Mouse (Mus musculus) limb, embryonic 10.5 days (tissue): ENCODE measurements around the gene Wwc2. TPM values are rescaled to one million over a fixed set of nuclear protein-coding genes. Genes with fewer than 3 reads are reported as not detected.

Source experiments
- DNase-seq: peaks from one replicate; pipeline ENCODE4 v3.0.0-alpha.2; 2017; ENCODE audit warnings: low spot score
- H3K27ac ChIP-seq: fragments of 300-500 bp; sonication (generic); 2 replicates; pipeline ENCODE4 v1.5.1; 2016; ENCODE audit warnings: mild to moderate bottlenecking
- H3K27me3 ChIP-seq: fragments of 300-500 bp; sonication (generic); 2 replicates; pipeline ENCODE4 v1.6.1; 2016; ENCODE audit warnings: low read depth, mild to moderate bottlenecking; ENCODE audit not compliant: poor library complexity, severe bottlenecking
- H3K36me3 ChIP-seq: fragments of 300-500 bp; sonication (generic); 2 replicates; pipeline ENCODE4 v1.6.1; 2016; ENCODE audit warnings: mild to moderate bottlenecking, moderate library complexity
- H3K4me1 ChIP-seq: fragments of 300-500 bp; sonication (generic); 2 replicates; pipeline ENCODE4 v1.6.1; 2016
- H3K4me3 ChIP-seq: fragments of 300-500 bp; sonication (generic); 2 replicates; pipeline ENCODE4 v1.5.1; 2016; ENCODE audit warnings: mild to moderate bottlenecking, moderate library complexity
- H3K9me3 ChIP-seq: fragments of 300-500 bp; sonication (generic); replicated peaks from 2 replicates; pipeline ENCODE4 v1.6.1; 2016; ENCODE audit warnings: mild to moderate bottlenecking
- WGBS: fragments of 180-500 bp; shearing (Covaris S2); methylation state at CpG from one replicate; pipeline ENCODE4 v1.1.7; 2016; 5-methylcytosine and 5-hydroxymethylcytosine counted together
- polyA plus RNA-seq: library from polyadenylated mRNA; unstranded; fragments of >200 nt; fragmentation: Nextera tagmentation; extraction: Ambion mirVana; gene quantifications from 2 replicates; pipeline ENCODE4 v1.2.1, GENCODE M21; 2016

Gene Wwc2
- polyA plus RNA-seq, 1 experiment from 2014 or later: 11.7 TPM

DNA sequence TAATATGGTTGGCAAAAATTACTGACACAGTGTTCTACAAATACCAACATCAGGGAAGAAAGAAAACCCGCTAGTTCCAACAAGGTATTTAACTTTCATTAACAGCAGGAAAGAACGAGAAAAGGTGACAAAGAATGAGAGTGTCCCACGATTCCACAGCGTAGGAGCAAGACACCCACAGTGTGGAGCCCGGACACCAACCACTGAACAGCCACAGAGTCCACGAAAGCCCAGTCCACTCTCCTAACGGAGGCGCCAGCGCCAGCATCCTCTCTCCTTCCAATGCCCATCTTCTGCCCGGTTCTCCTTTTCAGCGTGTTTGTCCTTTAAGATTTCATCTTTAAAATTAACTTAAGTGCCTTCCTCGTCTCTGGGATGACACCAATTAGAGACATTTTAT lies 61.1 kb downstream of the Wwc2 start:
- H3K27me3 ChIP-seq: no peaks in the 10 kb centered on the region
- H3K4me1 ChIP-seq: peaks cover 25% of the 10 kb centered on the region
- 93% methylated on average over 12 of the region's 12 CpGs for WGBS
- H3K36me3 ChIP-seq: no peaks in the 10 kb centered on the region
- H3K9me3 ChIP-seq: no peaks in the 10 kb centered on the region
- no peak for DNase-seq
- no peak overlapping the region for H3K27ac ChIP-seq
- H3K4me3 ChIP-seq: no peak overlapping the region

- no peak for DNase-seq
- no peak overlapping the region for H3K27ac ChIP-seq
- H3K4me1 ChIP-seq: peaks cover 17% of the 10 kb centered on the region
- H3K9me3 ChIP-seq: no peaks in the 10 kb centered on the region
- no peaks in the 10 kb centered on the region for H3K36me3 ChIP-seq
- H3K27me3 ChIP-seq: no peaks in the 10 kb centered on the region
- WGBS: 85% methylated on average over 12 of the region's 12 CpGs
- no peak overlapping the region for H3K4me3 ChIP-seq
Observed at GRCm38 (mm10) chr8:47928604-47929185, 62.0 kb downstream of the Wwc2 start.

- Histone ChIP-seq H3K4me1 (peaks cover 7% of the 10 kb centered on the region), H3K27ac (no peak overlapping the region), H3K4me3 (no peak overlapping the region), H3K36me3 (peaks cover 8% of the 10 kb centered on the region), H3K27me3 (no peaks in the 10 kb centered on the region), H3K9me3 (no peaks in the 10 kb centered on the region)
- WGBS: 83% methylated on average over 6 of the region's 6 CpGs
- DNase-seq: no peak
Observed at GRCm38 (mm10) chr8:47924921-47925320, 65.8 kb downstream of the Wwc2 start.

GRCm38 (mm10) chr8:47922816-47923215 lies 67.9 kb downstream of the Wwc2 start:
- H3K27me3 ChIP-seq: no peaks in the 10 kb centered on the region
- no peak overlapping the region for H3K27ac ChIP-seq
- no peaks in the 10 kb centered on the region for H3K9me3 ChIP-seq
- H3K36me3 ChIP-seq: peaks cover 18% of the 10 kb centered on the region
- DNase-seq: no peak
- H3K4me1 ChIP-seq: peaks cover 7% of the 10 kb centered on the region
- 69% methylated on average over 10 of the region's 10 CpGs for WGBS
- no peak overlapping the region for H3K4me3 ChIP-seq

GRCm38 (mm10) chr8:47922011-47922410 lies 68.7 kb downstream of the Wwc2 start:
- H3K27me3 ChIP-seq: no peaks in the 10 kb centered on the region
- DNase-seq: no peak
- no peak overlapping the region for H3K4me3 ChIP-seq
- peaks cover 18% of the 10 kb centered on the region for H3K36me3 ChIP-seq
- WGBS: 66% methylated on average over 4 of the region's 4 CpGs
- H3K9me3 ChIP-seq: no peaks in the 10 kb centered on the region
- H3K4me1 ChIP-seq: peaks cover 7% of the 10 kb centered on the region
- H3K27ac ChIP-seq: no peak overlapping the region

GRCm38 (mm10) chr8:47920575-47921144 lies 70.1 kb downstream of the Wwc2 start:
- no peak overlapping the region for H3K4me3 ChIP-seq
- DNase-seq: no peak
- H3K27ac ChIP-seq: no peak overlapping the region
- peaks cover 18% of the 10 kb centered on the region for H3K36me3 ChIP-seq
- H3K4me1 ChIP-seq: peaks cover 7% of the 10 kb centered on the region
- H3K9me3 ChIP-seq: no peaks in the 10 kb centered on the region
- H3K27me3 ChIP-seq: no peaks in the 10 kb centered on the region
- WGBS: 98% methylated on average over 6 of the region's 6 CpGs

- 92% methylated on average over 19 of the region's 19 CpGs for WGBS
- DNase-seq: no peak
- Histone ChIP-seq H3K4me3 (no peak overlapping the region), H3K27ac (no peak overlapping the region), H3K27me3 (no peaks in the 10 kb centered on the region), H3K4me1 (peaks cover 4% of the 10 kb centered on the region; the same call in 1 of the 2 replicates), H3K9me3 (no peaks in the 10 kb centered on the region), H3K36me3 (peaks cover 18% of the 10 kb centered on the region)
Observed at GRCm38 (mm10) chr8:47917060-47918035, 73.4 kb downstream of the Wwc2 start.

DNA sequence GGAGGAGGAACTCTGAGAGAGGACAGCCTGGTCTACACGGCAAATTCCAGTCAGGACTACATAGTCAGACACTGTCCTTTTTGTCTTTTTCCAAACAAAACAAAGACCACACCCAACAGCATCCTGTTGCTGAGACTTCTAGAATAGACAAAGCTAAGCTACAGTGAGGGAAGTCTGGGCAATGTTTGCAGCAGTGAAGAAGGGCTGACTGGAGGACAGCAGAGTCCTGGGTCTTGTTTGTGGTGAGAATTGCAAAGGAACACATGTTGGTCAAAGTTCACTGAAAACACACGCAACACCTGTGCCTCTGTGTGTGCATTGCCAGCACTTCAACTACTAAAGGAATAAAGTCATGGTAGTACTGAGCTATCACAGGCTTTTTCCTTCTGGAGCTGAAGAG lies 75.2 kb downstream of the Wwc2 start:
- H3K4me1 ChIP-seq: no peaks in the 10 kb centered on the region
- no peak overlapping the region for H3K27ac ChIP-seq
- no peak overlapping the region for H3K4me3 ChIP-seq
- no peak for DNase-seq
- 85% methylated on average over 2 of the region's 2 CpGs for WGBS
- no peaks in the 10 kb centered on the region for H3K27me3 ChIP-seq
- peaks cover 16% of the 10 kb centered on the region for H3K36me3 ChIP-seq
- H3K9me3 ChIP-seq: no peaks in the 10 kb centered on the region

DNA sequence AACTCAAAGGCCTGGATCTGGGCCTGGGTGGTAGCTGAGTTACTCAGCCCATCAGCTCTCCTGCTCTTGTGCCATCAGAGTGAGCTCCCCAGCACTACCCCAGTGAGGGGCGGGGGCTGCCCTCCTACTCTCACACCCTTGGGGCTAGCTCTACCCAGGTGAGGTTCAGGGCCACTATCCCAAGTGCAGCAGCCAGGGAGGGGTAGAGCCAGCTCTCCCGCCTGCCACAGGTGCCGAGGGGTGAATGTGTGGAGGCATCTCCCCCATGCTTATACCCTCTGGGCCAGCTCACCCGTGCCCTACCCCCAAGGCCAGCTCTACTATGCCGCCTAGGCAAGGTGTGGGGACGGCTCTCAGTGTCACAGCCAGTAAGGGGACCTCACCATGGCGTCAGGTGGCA lies 75.8 kb downstream of the Wwc2 start:
- no peak overlapping the region for H3K4me3 ChIP-seq
- H3K27ac ChIP-seq: no peak overlapping the region
- DNase-seq: no peak
- no peaks in the 10 kb centered on the region for H3K4me1 ChIP-seq
- H3K9me3 ChIP-seq: no peaks in the 10 kb centered on the region
- no peaks in the 10 kb centered on the region for H3K27me3 ChIP-seq
- H3K36me3 ChIP-seq: peaks cover 10% of the 10 kb centered on the region
- 88% methylated on average over 7 of the region's 7 CpGs for whole genome bisulfite sequencing

DNA sequence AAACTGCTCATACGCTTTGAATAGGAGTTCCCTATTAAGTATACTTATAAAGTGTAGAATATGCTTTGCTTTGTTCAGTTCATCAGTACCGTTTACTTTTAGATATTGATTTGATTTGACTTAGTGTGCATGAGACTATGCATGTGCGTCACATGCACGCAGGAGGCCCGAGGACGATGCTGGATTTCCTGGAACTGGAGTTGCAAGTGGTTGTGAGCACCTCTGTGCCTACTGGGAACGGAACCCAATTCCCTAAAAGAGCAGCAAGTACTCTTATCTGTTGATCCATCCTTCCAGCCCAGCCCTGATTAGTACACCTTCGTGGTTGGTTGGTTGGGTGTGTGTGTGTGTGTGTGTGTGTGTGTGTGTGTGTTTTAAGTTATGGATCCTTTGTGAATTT lies 76.6 kb downstream of the Wwc2 start:
- no peaks in the 10 kb centered on the region for H3K27me3 ChIP-seq
- WGBS: 95% methylated on average over 8 of the region's 8 CpGs
- no peak overlapping the region for H3K27ac ChIP-seq
- peaks cover 13% of the 10 kb centered on the region for H3K36me3 ChIP-seq
- no peaks in the 10 kb centered on the region for H3K9me3 ChIP-seq
- no peaks in the 10 kb centered on the region for H3K4me1 ChIP-seq
- no peak for DNase-seq
- no peak overlapping the region for H3K4me3 ChIP-seq

DNA sequence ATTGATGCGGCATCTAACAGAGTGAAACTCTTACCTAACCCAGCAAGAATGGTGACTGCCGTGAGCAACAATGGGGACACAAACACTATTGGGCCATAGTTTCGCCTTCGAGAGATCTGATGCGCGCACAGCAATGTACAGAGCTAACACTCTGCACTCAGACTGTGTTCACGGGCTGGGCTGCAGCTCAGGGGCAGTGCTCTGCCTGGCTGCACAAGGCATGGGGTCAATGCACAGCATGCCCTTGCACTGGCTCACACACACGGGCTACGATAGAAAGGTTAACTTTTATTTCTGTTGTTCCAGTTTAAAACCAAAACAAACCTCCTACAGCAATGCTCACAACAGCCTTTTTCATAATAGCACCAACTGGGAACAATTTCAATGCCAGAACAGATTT lies 77.1 kb downstream of the Wwc2 start:
- no peak for DNase-seq
- H3K9me3 ChIP-seq: no peaks in the 10 kb centered on the region
- WGBS: 96% methylated on average over 9 of the region's 9 CpGs
- H3K27ac ChIP-seq: no peak overlapping the region
- H3K4me1 ChIP-seq: no peaks in the 10 kb centered on the region
- H3K4me3 ChIP-seq: no peak overlapping the region
- H3K27me3 ChIP-seq: no peaks in the 10 kb centered on the region
- peaks cover 13% of the 10 kb centered on the region for H3K36me3 ChIP-seq

DNA sequence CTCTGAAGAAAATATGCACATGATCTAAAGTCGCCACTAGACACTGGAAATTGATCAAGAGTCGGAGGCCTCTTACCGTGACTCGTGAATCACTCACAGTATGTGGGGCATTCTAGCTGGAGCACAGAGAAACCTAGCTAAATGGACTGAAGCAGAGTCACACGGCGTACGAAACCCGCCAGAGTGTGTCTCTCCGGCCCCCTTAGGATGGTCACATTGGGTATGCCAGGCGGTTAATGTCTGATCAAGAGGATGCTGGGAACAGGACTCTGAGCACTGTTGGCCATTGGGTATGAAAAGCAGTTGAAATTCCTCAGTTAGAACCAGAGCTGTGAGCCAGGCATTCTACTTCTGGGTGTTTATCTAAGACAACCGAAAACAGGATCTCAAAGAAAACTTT lies 81.0 kb downstream of the Wwc2 start:
- no peaks in the 10 kb centered on the region for H3K27me3 ChIP-seq
- no peak overlapping the region for H3K4me3 ChIP-seq
- H3K9me3 ChIP-seq: no peaks in the 10 kb centered on the region
- peaks cover 10% of the 10 kb centered on the region; the same call in 1 of the 2 replicates for H3K36me3 ChIP-seq
- no peaks in the 10 kb centered on the region for H3K4me1 ChIP-seq
- no peak overlapping the region for H3K27ac ChIP-seq
- 98% methylated on average over 11 of the region's 11 CpGs for WGBS
- DNase-seq: no peak

DNA sequence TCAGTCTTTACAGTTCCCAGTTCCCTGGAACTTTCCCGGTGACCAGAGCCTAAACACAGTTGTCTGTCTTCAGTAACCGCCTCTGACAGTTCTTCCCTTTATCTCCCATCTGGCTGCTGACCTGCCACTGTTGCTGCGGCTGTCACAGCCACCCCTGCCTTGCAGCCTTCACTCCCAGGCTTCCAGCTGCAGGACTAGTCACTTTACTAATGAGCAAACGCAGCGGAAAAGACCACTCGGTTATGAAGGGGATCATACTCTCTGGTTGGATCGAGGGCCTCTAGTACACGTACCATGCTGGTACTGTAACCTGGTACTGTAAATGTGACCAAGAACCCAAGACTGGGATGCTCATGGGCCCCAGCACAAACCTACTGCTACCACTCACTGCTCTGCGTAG lies 83.7 kb downstream of the Wwc2 start:
- 84% methylated on average over 9 of the region's 9 CpGs for WGBS

More for the DNA sequence above, 83.7 kb downstream of the Wwc2 start:
- Histone ChIP-seq H3K9me3 (no peaks in the 10 kb centered on the region), H3K36me3 (peaks cover 10% of the 10 kb centered on the region; the same call in 1 of the 2 replicates), H3K4me1 (no peaks in the 10 kb centered on the region), H3K27ac (no peak overlapping the region), H3K4me3 (no peak overlapping the region), H3K27me3 (no peaks in the 10 kb centered on the region)
- DNase-seq: no peak
